Mouse (Mus musculus): ENCODE data around the gene Slc6a20a. TPM values are rescaled to one million over a fixed set of nuclear protein-coding genes. Genes with fewer than 3 reads are reported as not detected.
"Not testable (repeated sequence)": the region's sequence is repeated elsewhere in the genome, so short reads cannot be mapped to it uniquely, and the experiment has no call there.

The Slc6a20a gene
- polyA plus RNA-seq (2012; rRNA removed): 90.4 and 150 TPM in 2 replicates

DNA sequence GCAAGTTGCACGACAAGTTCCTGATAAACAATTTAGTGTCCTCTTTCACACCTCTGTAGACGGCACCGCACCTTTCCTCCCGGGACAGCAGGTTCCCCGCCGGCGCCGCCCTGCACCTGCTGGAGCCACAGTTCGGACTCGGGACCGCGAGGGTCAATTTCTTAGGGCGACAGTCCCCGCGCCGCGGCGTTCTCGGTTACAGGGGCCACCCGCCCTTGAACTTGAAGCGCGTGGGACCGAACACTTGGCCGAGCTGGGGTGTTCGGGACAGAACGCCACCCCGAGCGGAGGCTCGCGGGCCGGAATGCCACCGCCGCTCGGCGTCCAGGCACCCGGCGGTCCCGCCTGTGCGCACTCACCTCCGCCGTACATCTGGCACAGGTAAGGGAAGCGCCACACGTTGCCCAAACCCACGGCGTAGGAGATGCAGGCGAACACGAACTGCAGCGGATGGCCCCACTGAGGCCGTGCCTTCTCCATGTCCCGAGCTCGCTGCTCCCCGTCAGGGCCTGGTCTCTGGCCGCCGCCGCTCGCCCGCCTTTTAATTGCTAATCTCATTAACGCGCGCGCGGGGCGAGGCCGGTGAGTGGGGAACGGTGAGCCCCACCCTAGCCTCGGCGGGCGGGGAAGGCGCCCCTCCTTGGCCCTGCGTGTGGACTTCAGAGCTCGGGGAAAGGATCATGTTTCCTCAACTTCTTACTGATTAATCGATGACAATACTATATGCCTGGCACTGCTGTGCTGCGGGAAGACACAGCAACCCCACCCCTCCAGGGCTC is at the start of gene Slc6a20a, which contains the start of gene Ccr9:
Gene Slc6a20a, minus strand, starts transcription at position 559 of the 779 bp plus-strand sequence.
Gene Ccr9, plus strand, starts transcription at position 113 of the 779 bp plus-strand sequence.
- 3% methylated on average over 73 of the region's 73 CpGs for WGBS
- DNase-seq (ENCODE audit: low read depth, low spot score): peak; percentile 16

DNA sequence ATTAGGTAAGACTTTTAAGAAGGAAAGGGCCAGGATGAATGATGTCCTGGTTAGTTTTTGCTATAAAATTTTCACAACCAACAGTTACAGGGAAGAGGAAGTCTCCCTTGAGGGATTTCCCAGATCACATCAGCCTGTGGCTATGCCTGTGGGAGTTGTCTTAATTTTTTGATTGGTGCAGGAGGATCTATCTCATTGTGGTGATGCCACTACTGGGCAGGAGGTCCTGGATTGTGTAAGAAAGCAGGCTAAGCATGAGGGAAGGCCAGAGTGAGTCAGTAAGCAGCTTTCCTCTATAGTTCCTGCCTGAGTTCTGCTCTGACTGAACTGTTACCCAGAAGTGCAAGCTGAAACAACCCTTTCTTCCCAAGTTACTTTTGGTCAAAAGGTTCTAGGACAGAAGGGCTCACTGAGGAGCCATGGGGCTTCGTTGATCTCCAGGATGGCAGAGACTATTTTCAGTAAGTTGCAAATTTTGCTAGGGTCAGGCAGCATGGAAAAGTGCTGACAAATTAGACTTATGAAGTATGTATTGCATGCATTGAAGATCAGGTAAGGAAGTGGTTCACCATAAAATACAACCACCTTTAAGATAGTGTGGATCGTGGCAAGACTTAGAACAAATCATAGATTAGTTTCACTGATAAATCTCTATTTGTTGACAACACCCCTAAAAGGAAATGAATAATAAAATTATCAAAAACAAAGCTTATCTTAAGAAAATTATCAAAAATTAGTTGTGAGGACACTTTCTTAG is 44.2 kb upstream of the Slc6a20a start:
- no peak for DNase-seq (ENCODE audit: low read depth, low spot score)
- 60% methylated on average over 2 of the region's 2 CpGs for whole genome bisulfite sequencing

- WGBS: under 1% methylated on average over 55 of the region's 55 CpGs
- peak; percentile 98 for DNase-seq (ENCODE audit: low read depth, low spot score)
Measured at GRCm38 (mm10) chr9:123717186-123718008, 38.7 kb upstream of the Slc6a20a start, which contains the start of gene Lztfl1. Gene Lztfl1 (minus strand): TSS chr9:123717697.

GRCm38 (mm10) chr9:123716301-123716700 is 37.6 kb upstream of the Slc6a20a start:
- DNase-seq (ENCODE audit: low read depth, low spot score): no peak

GRCm38 (mm10) chr9:123713111-123713510 is 34.4 kb upstream of the Slc6a20a start:
- no peak for DNase-seq (ENCODE audit: low read depth, low spot score)

More at GRCm38 (mm10) chr9:123716301-123716700, 37.6 kb upstream of the Slc6a20a start:
- 15% methylated on average over 3 of the region's 3 CpGs for WGBS

DNA sequence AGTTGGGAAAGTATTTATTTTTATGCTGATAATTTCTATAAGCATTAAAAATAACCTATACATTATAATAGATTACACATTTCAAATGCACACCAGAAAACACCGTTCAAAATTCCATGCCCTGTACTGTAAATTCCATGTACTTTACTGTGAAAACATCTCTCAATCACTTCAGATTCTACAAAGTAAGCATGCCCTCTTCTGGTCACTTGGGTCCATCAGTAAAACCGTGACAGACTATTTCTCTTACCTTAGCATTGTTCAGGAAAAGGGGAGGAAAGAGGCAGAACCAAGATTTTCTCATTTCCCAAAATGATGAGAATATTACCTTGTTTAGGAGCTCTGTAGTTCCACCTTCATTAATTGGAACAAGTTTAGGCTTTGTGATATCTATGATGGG is 30.5 kb upstream of the Slc6a20a start:
- 38% methylated on average over 2 of the region's 2 CpGs for WGBS
- no peak for DNase-seq (ENCODE audit: low read depth, low spot score)

More at GRCm38 (mm10) chr9:123713111-123713510, 34.4 kb upstream of the Slc6a20a start:
- whole genome bisulfite sequencing: 84% methylated on average over 2 of the region's 2 CpGs

DNA sequence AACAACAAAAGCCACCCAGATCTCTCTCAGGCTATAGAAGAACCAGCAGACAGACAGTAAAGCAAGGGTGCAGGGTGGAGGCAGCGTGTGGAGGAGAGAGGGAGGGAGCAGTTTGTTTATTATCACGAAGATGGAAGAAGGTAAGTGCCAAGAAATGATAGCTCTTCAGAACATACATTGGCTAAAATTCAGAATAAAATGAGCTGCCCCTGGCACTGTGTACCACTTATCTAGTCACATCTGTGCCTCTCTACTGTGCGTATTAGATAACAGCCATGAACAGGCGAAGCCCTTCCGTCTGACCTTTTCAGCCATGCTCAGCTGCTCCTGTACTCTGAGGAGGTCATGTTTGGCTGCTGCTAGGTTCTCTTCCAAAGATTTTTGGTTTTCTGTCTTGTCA is 23.1 kb upstream of the Slc6a20a start:
- 84% methylated on average over 5 of the region's 5 CpGs for WGBS
- DNase-seq (ENCODE audit: low read depth, low spot score): no peak

DNA sequence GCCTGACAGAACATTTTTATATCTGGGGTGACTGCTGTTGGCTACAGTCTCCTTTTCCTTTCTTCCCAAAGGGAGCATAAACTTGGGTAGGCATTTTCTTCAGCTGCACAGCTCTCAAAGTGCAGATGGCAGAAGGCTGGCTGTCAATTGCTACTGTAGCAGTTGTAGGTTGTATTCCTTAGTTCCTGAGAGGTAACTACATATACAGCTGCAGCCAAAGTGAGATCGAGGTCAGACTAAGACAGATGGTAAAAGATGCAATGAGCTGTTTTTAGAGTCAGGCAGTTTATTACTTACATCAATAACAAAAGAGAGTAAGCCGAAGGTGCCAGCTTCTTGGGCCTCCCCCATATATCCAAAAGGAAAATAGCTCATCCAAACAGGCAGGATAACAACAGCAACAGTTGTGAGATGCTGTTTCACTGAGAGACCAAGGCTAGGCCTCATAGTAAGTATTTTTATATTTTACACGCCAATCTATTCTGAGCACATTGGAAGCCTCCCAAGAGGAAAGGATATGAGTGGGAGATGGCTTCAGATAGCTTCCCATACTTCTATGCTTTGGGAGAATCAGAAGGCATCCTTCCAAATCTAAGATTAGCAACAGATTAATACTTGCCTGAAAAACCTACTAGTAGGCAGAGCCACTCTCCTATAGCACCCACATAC is 17.1 kb upstream of the Slc6a20a start:
- no peak for DNase-seq (ENCODE audit: low read depth, low spot score)
- WGBS: 79% methylated on average over 3 of the region's 3 CpGs

DNA sequence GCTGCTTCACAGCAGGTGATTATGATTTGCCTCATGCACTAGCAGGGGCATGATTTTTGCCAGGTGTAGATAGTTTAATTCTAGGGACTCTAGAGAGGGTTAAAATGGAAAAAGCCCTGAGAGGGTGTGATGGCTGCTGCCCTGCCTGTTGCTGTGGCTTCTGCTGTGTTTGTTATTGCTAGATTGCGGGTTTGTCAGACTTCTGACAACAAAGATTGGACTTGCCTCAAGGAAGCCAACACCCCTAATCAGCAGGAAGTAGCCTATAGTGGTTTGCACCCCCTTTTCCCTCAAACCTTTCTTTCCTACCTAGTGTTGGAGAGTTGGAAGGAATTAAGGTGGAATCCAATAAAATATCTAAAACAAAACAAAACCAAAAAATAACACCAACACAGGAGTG is 9.5 kb upstream of the Slc6a20a start:
- 53% methylated on average over 1 of the region's 1 CpGs for WGBS

DNA sequence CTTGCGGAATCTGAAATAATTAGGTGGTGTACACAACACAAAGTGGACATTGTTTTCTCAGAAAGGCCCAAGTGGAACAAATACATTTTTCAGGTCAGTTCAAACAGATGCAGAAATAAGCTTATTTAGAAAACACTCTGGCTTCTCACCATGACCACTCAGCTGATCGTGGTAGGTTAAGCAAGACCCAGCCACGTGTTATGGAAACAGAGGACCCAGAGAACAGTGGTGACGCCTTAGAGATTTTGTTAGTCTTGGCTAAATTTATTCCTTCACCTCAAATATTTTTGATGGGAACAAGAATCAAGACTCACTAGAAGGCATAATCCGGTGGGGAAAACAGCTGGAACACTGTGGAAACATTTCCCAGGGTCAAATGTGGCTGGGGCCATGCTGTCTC is 7.5 kb upstream of the Slc6a20a start:
- WGBS: 86% methylated on average over 5 of the region's 5 CpGs
- no peak for DNase-seq (ENCODE audit: low read depth, low spot score)

More for the DNA sequence above, 9.5 kb upstream of the Slc6a20a start:
- no peak for DNase-seq (ENCODE audit: low read depth, low spot score)

GRCm38 (mm10) chr9:123683704-123684103 is 5.0 kb upstream of the Slc6a20a start:
- 31% methylated on average over 3 of the region's 3 CpGs for WGBS
- DNase-seq (ENCODE audit: low read depth, low spot score): no peak

DNA sequence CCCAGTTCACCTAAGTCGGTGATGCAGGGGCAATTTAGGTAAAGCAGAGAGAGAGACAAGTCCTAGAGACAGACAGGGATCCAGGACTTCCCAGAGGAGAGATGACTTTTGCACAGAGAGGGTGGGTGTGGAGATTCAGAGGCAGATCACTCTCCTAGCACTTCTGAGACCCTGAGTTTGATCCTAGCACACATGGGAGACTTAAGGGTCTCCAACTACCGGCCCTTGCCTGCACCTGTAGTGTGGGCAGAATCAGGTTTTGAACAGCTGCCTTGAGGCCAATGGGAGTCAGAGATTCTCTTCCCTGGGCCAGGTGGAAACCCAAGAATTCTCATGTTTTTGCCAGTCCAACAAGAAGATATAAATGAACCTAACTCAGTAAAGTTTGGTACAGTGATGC is 513 bp upstream of the Slc6a20a start:
- WGBS: 35% methylated on average over 2 of the region's 2 CpGs
- no peak for DNase-seq (ENCODE audit: low read depth, low spot score)

DNA sequence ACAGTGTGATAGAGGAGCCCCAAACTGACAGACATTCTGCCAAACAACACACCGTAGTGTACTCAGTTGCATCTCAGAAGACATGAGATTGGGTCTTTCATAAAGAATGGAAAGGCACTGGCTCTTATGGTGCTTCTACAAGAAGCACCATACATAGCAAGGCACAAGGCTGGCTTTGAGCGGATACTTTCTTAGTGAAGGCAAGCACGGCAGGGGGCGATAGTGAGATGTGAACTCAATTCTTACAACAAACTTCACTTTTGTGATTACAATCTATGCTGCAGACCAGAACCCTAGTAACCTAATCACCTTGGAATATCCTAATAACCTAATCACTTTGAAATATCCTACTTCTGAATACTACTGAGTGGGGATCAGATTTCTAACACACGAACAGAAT is 13.0 kb downstream of the Slc6a20a start:
- WGBS: 45% methylated on average over 5 of the region's 5 CpGs

GRCm38 (mm10) chr9:123659986-123660676 is 18.6 kb downstream of the Slc6a20a start:
- not testable (repeated sequence) for DNase-seq (ENCODE audit: low read depth, low spot score)
- WGBS: 86% methylated on average over 18 of the region's 18 CpGs

More for the DNA sequence above, 13.0 kb downstream of the Slc6a20a start:
- peak; percentile 16 for DNase-seq (ENCODE audit: low read depth, low spot score)

DNA sequence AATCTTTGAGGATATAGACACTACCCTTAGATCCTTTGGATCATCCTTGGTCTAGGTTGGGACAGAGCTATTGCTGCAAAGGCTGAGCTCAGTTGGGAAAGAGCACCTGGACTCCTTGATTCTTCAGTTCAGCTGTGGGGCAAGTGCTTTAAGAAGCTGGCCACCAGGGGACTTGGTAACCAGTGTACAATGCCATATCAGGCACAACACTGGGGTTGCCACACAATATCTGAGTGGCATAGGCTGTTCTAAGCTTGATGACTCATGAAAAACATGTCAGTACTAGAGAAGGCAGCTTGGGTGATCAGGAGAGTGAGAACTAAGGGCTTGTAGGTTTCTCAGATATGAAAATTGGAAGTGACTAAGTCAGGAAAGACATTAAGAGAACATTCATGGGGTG is 19.7 kb downstream of the Slc6a20a start:
- DNase-seq (ENCODE audit: low read depth, low spot score): no peak

GRCm38 (mm10) chr9:123657457-123657856 is 21.2 kb downstream of the Slc6a20a start:
- 83% methylated on average over 3 of the region's 3 CpGs for WGBS
- DNase-seq (ENCODE audit: low read depth, low spot score): no peak

GRCm38 (mm10) chr9:123651369-123651768 is 27.3 kb downstream of the Slc6a20a start:
- 28% methylated on average over 4 of the region's 4 CpGs for WGBS
- no peak for DNase-seq (ENCODE audit: low read depth, low spot score)

DNA sequence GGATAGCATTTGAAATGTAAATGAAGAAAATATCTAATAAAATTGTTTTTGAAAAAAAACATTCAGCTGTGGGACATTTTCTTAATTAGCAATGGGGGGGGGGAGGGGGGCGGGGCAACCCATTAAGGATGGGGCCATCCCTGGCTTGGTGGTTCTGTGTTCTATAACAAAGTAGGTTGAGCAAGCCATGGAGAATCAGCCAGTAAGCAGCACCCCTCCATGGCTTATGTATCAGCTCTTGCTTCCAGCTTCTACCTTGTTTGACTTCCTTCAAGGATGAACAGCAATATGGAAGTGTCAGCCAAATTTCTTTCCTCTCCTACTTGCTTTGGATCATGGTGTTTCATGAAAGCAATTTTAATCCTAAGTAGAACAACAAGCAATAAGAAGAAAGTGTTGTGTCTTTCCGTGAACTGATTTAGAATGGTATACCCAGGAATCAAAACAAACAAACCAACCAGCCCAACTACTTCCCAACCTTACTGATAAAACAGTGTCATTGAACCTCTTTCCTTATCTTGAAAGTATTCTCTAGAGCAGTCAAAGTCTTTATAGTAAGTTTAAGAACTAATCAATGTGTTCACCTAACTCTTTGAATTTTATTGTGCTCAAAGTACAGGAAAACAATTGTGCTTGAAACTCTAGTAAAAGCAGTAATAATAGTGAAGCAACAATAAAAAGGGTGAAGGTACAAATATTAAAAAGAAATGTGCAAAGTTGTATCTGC is 28.7 kb downstream of the Slc6a20a start:
- WGBS: 62% methylated on average over 2 of the region's 2 CpGs
- no peak for DNase-seq (ENCODE audit: low read depth, low spot score)
